Mouse (Mus musculus) olfactory bulb, adult 2 months (tissue): ENCODE results near the gene Ccr8. TPM values are rescaled to one million over a fixed set of nuclear protein-coding genes. Genes with fewer than 3 reads are reported as not detected.

Source experiments
- H3K27ac ChIP-seq: fragments of 200-500 bp; 2 replicates; pipeline ENCODE4 v1.5.1; 2012; ENCODE audit warnings: low read depth, low read length; ENCODE audit not compliant: insufficient read depth
- H3K4me1 ChIP-seq: fragments of 200-500 bp; 2 replicates; pipeline ENCODE4 v1.6.1; 2012; ENCODE audit warnings: low read length; ENCODE audit not compliant: control insufficient read depth, insufficient read depth
- H3K4me3 ChIP-seq: fragments of 200-500 bp; 2 replicates; pipeline ENCODE4 v1.5.1; 2012; ENCODE audit warnings: mild to moderate bottlenecking, low read depth, low read length, moderate library complexity; ENCODE audit not compliant: insufficient read depth
- CTCF ChIP-seq: fragments of 200-500 bp; IDR thresholded peaks from 2 replicates; pipeline ENCODE4 v1.5.1; 2012; ENCODE audit warnings: low read depth, mild to moderate bottlenecking, low read length, moderate library complexity; ENCODE audit not compliant: insufficient read depth
- POLR2A ChIP-seq: fragments of 200-500 bp; IDR thresholded peaks from 2 replicates; pipeline ENCODE4 v1.6.1; 2012; ENCODE audit warnings: mild to moderate bottlenecking, low read depth, low read length, moderate library complexity; ENCODE audit not compliant: insufficient read depth
- WGBS: fragments of 180-500 bp; shearing (Covaris S2); methylation state at CpG from one replicate; pipeline ENCODE4 v1.1.7; 2018; 5-methylcytosine and 5-hydroxymethylcytosine counted together
- polyA plus RNA-seq: library from polyadenylated mRNA; stranded (reverse); fragments of >200 nt; gene quantifications from 2 replicates; pipeline ENCODE4 v1.2.4, GENCODE M21; 2012; ENCODE audit warnings: low replicate concordance; ENCODE audit not compliant: missing spikeins, insufficient read depth, insufficient read length

The Ccr8 gene
- polyA plus RNA-seq, 1 experiment = not detected

DNA sequence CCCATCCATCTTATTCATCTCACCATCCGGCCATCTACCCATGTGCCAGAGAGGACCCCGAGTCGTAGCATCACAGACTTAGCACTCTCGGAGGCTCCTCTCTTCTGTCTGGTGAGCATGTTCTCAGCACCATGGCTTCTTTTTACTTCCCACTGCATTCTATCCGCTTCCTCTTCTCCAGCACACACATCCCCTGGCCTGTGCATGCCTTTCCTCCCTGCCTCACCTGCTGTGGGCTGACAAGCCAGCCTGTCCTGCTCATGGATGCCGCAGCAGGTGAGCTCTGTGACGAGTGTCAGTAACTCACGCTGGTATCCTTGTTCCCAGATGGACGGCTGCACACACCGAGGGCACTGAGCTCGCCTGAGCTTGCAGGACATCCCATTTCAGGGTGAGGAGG is 22.1 kb upstream of the Ccr8 start, which contains the start of gene Cx3cr1:
TSS of gene Cx3cr1 (minus strand) at position 101 of the 400 bp plus-strand sequence.
- H3K27ac ChIP-seq = no peak within 1 kb of the TSS
- WGBS = 88% methylated on average over 11 of the region's 11 CpGs
- H3K4me1 ChIP-seq = no peaks in the 10 kb centered on the region
- H3K4me3 ChIP-seq = no peak within 1 kb of the TSS
- no peak for TF ChIP-seq POLR2A
- no peak for TF ChIP-seq CTCF

GRCm38 (mm10) chr9:120071251-120071650 is 20.7 kb upstream of the Ccr8 start:
- no peak overlapping the region for H3K4me3 ChIP-seq
- H3K4me1 ChIP-seq = no peaks in the 10 kb centered on the region
- 78% methylated on average over 2 of the region's 2 CpGs for WGBS
- no peak overlapping the region for H3K27ac ChIP-seq
- TF ChIP-seq CTCF = no peak
- no peak for TF ChIP-seq POLR2A

DNA sequence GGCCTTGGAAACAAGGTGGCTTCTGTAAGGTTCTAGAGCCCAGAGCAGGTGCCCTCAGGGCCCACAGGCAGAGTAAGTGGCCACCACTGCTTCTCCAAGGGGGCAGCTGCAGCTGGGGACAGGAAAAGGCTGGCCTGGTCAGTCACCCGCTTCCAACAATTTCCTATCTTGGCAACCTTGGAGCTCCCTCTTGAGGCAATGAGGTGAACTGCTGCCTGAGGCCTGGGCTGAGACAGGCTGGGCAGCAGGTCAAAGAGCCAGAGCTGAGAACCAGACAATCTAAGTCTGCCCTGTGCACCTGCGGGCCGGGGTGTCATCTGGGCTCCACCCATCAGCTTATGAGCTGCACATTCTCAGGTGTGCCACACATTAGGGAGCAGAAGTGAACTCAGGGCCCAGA is 18.7 kb upstream of the Ccr8 start:
- 11% methylated on average over 3 of the region's 3 CpGs for whole genome bisulfite sequencing
- TF ChIP-seq CTCF (peak; percentile 90; the same call in 1 of the 2 replicates), POLR2A (no peak)

GRCm38 (mm10) chr9:120074516-120074915 is 17.4 kb upstream of the Ccr8 start:
- no peak for TF ChIP-seq CTCF
- H3K4me3 ChIP-seq = no peak overlapping the region

More for the DNA sequence above, 18.7 kb upstream of the Ccr8 start:
- H3K4me1 ChIP-seq = no peaks in the 10 kb centered on the region
- no peak overlapping the region for H3K27ac ChIP-seq
- no peak overlapping the region for H3K4me3 ChIP-seq

DNA sequence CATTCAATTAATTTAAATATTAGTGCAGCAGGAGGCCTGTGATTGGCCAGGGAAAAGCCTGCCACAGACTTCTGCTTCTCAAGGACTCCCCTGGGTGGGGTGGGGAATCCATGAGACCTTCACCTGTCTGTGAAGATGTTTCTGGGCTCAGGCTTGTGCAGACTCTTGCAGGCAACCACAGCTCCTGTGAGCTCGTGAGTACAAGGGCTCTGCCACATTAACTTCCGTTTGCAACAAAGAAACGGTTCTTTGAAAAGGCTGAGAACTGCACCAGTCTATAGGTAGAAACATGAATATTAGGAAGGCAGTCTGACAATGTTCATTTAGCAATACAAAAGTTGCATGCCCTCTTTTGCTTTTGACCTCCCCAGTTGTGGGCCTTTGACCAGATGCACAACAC is 13.7 kb upstream of the Ccr8 start:
- 83% methylated on average over 3 of the region's 3 CpGs for WGBS
- peaks cover 3% of the 10 kb centered on the region; the same call in 1 of the 2 replicates for H3K4me1 ChIP-seq

More at GRCm38 (mm10) chr9:120074516-120074915, 17.4 kb upstream of the Ccr8 start:
- no peaks in the 10 kb centered on the region for H3K4me1 ChIP-seq
- 91% methylated on average over 7 of the region's 7 CpGs for WGBS
- H3K27ac ChIP-seq = no peak overlapping the region

DNA sequence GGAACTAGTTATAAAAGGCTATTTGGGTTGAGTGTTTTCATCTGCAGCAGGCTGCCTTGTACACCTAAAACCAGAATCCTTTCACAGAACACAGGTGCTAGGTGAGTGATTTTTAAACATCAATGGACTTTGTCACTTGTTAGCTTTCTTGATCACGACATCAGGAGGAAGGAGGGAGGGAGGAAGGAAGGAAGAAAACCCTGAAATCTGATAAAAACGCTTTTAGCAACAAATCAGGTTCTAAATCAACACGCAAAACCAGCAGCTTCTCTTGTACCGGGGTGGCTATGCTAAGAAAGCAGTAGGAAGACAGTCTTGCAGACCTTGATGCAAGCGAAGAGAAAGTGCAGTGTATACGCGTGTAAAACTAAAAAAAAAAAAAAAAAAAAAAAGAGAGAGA is 12.0 kb upstream of the Ccr8 start:
- WGBS = 70% methylated on average over 7 of the region's 7 CpGs
- Histone ChIP-seq H3K4me1 (peaks cover 3% of the 10 kb centered on the region; the same call in 1 of the 2 replicates), H3K4me3 (no peak overlapping the region), H3K27ac (no peak overlapping the region)
- no peak for TF ChIP-seq CTCF
- no peak for TF ChIP-seq POLR2A

More for the DNA sequence above, 13.7 kb upstream of the Ccr8 start:
- no peak for TF ChIP-seq CTCF
- no peak for TF ChIP-seq POLR2A
- no peak overlapping the region for H3K4me3 ChIP-seq
- H3K27ac ChIP-seq = no peak overlapping the region

GRCm38 (mm10) chr9:120080546-120081108 is 11.3 kb upstream of the Ccr8 start:
- no peak overlapping the region for H3K4me3 ChIP-seq
- no peak for TF ChIP-seq CTCF
- H3K4me1 ChIP-seq = peaks cover 3% of the 10 kb centered on the region; the same call in 1 of the 2 replicates
- H3K27ac ChIP-seq = no peak overlapping the region
- WGBS = 78% methylated on average over 8 of the region's 8 CpGs

- Histone ChIP-seq H3K4me3 (no peak overlapping the region), H3K27ac (no peak overlapping the region), H3K4me1 (peaks cover 3% of the 10 kb centered on the region; the same call in 1 of the 2 replicates)
- TF ChIP-seq CTCF (no peak), POLR2A (no peak)
- WGBS = 73% methylated on average over 6 of the region's 6 CpGs
Observed at GRCm38 (mm10) chr9:120081247-120081646, 10.7 kb upstream of the Ccr8 start.

GRCm38 (mm10) chr9:120081967-120082366 is 9.9 kb upstream of the Ccr8 start:
- TF ChIP-seq CTCF (no peak), POLR2A (no peak)
- H3K4me3 ChIP-seq = no peak overlapping the region
- H3K4me1 ChIP-seq = peaks cover 3% of the 10 kb centered on the region; the same call in 1 of the 2 replicates
- H3K27ac ChIP-seq = no peak overlapping the region
- 56% methylated on average over 5 of the region's 5 CpGs for WGBS
